Mouse (Mus musculus): ENCODE measurements around the gene Zc3h7b.

The Zc3h7b gene

GRCm38 (mm10) chr15:81792444-81792843 is 47.6 kb downstream of the Zc3h7b start:
- no peak for DNase-seq (ENCODE audit: low spot score in 2 of 2)

GRCm38 (mm10) chr15:81796228-81796627 is 51.4 kb downstream of the Zc3h7b start:
- DNase-seq (ENCODE audit: low spot score in 2 of 2) = no peak

- DNase-seq (ENCODE audit: low spot score in 2 of 2) = no peak
These were observed 53.0 kb downstream of the Zc3h7b start for GRCm38 (mm10) chr15:81797861-81798260.

- no peak for DNase-seq (ENCODE audit: low spot score in 2 of 2)
These were observed 53.6 kb downstream of the Zc3h7b start for GRCm38 (mm10) chr15:81798421-81798820.

GRCm38 (mm10) chr15:81800391-81800790 is 55.5 kb downstream of the Zc3h7b start:
- no peak for DNase-seq (ENCODE audit: low spot score in 2 of 2)

GRCm38 (mm10) chr15:81802001-81802890 is 57.4 kb downstream of the Zc3h7b start, which contains the start of gene Tef:
Tef (plus strand) TSS chr15:81802421.
- DNase-seq (ENCODE audit: low spot score in 2 of 2) = peak; percentile 98 to 100

- no peak for DNase-seq (ENCODE audit: low spot score in 2 of 2)
These were observed 58.1 kb downstream of the Zc3h7b start for GRCm38 (mm10) chr15:81802941-81803351.

- no peak for DNase-seq (ENCODE audit: low spot score in 2 of 2)
These were observed 58.6 kb downstream of the Zc3h7b start for GRCm38 (mm10) chr15:81803425-81803951.

GRCm38 (mm10) chr15:81804172-81804571 is 59.3 kb downstream of the Zc3h7b start:
- no peak for DNase-seq (ENCODE audit: low spot score in 2 of 2)

GRCm38 (mm10) chr15:81804883-81805282 is 60.0 kb downstream of the Zc3h7b start:
- DNase-seq (ENCODE audit: low spot score in 2 of 2) = no peak

GRCm38 (mm10) chr15:81805624-81806023 is 60.8 kb downstream of the Zc3h7b start:
- no peak for DNase-seq (ENCODE audit: low spot score in 2 of 2)

- DNase-seq (ENCODE audit: low spot score in 2 of 2) = no peak
These were observed 62.0 kb downstream of the Zc3h7b start for GRCm38 (mm10) chr15:81806621-81807404.

- DNase-seq (ENCODE audit: low spot score in 2 of 2) = no peak
These were observed 63.9 kb downstream of the Zc3h7b start for GRCm38 (mm10) chr15:81808799-81809198.

- DNase-seq (ENCODE audit: low spot score in 2 of 2) = no peak
These were observed 64.7 kb downstream of the Zc3h7b start for GRCm38 (mm10) chr15:81809550-81809949.

GRCm38 (mm10) chr15:81810150-81810549 is 65.3 kb downstream of the Zc3h7b start:
- DNase-seq (ENCODE audit: low spot score in 2 of 2) = peak in 1 of 2 experiments; percentile 81

GRCm38 (mm10) chr15:81810671-81811598 is 66.1 kb downstream of the Zc3h7b start:
- peak; percentile 98 to 99 for DNase-seq (ENCODE audit: low spot score in 2 of 2)

GRCm38 (mm10) chr15:81811599-81811996 is 66.7 kb downstream of the Zc3h7b start:
- no peak for DNase-seq (ENCODE audit: low spot score in 2 of 2)

- DNase-seq (ENCODE audit: low spot score in 2 of 2) = no peak
These were observed 67.4 kb downstream of the Zc3h7b start for GRCm38 (mm10) chr15:81812287-81812686.

GRCm38 (mm10) chr15:81812696-81813631 is 68.1 kb downstream of the Zc3h7b start:
- DNase-seq (ENCODE audit: low spot score in 2 of 2) = no peak
